ENCODE assay signal across 8 mouse cellular contexts in the genomic region with DNA sequence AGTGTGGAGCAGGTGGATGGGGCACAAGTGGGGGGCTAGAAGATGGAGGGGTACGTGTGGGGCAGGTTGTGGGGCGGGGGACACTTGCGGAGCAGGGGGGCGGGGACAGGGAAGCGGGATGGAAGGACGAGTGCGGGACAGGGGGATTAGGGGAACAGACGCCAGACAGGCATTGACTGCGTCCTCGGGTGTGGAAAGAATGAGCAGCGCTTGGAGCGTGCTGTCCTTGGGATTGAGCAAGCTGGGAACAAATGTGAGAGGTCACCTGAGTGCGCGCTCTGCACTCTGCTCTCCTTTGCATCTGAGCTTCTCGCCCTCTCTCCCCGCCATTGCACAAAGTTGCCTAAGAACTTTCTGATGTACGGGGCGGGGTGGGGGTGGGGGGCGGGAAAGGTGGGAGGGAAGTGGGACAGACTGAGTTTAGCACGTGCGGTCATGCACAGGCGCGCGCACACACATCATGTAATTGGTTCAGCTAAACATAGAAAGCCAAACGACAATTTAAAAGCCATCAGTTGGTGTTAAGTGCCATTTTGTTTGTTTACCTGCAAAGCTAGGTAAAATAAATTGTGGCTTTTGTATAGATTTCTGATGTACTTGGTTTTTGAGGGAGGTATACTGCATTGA. TPM values are rescaled to one million over a fixed set of nuclear protein-coding genes. Genes with fewer than 3 reads are reported as not detected.
DNase-seq lines count a peak whose midpoint lies in the region; ATAC-seq lines count a peak whose summit lies in the region.

No protein-coding gene starts in this region.

- peak overlapping the region; percentile 82 for H3K9ac ChIP-seq in forebrain, embryonic 15.5 days (replicated peaks)
- H3K9ac ChIP-seq in hindbrain, embryonic 16.5 days (ENCODE audit: low read depth, low read length): peak overlapping the region; percentile 89
- H3K9ac ChIP-seq in liver, embryonic 12.5 days: peak overlapping the region; percentile 89

- DNase-seq in cerebellum, adult 9-10 months: peak; percentile 19
- DNase-seq in adrenal gland, adult 8-10 months: peak; percentile 60
- no peak for DNase-seq in cerebellum, postnatal 36 days

- 0% methylated on average over 25 of the region's 25 CpGs for WGBS in forebrain, embryonic 15.5 days
- under 1% methylated on average over 25 of the region's 25 CpGs for WGBS in hindbrain, embryonic 16.5 days
- WGBS in liver, embryonic 12.5 days (ENCODE audit: insufficient replicate concordance): 1% methylated on average over 20 of the region's 25 CpGs

- no peaks in the 10 kb centered on the region for H3K9me3 ChIP-seq in forebrain, embryonic 15.5 days
- H3K9me3 ChIP-seq in hindbrain, embryonic 16.5 days (ENCODE audit: control insufficient read depth, low read length): no peaks in the 10 kb centered on the region
- H3K9me3 ChIP-seq in liver, embryonic 12.5 days (replicated peaks): no peaks in the 10 kb centered on the region

- ATAC-seq in cerebellum, adult (ENCODE audit: insufficient number of reproducible peaks, low FRiP score, low TSS enrichment): no peak
- ATAC-seq in forebrain, embryonic 15.5 days (replicated peaks): peak; percentile 57
- peak; percentile 61 for ATAC-seq in hindbrain, embryonic 16.5 days
- ATAC-seq in liver, embryonic 12.5 days: peak; percentile 36
- ATAC-seq in monocyte, adult 5-6 weeks (replicated peaks; ENCODE audit: insufficient number of reproducible peaks, low FRiP score, low TSS enrichment, poor library complexity, severe bottlenecking): 0 out of 2 replicates have a peak, but pooled peaks have one; percentile 7

- H3K4me2 ChIP-seq in forebrain, embryonic 15.5 days (replicated peaks): peak overlapping the region; percentile 85
- peak overlapping the region; percentile 87 for H3K4me2 ChIP-seq in hindbrain, embryonic 16.5 days (ENCODE audit: low read length)
- H3K4me2 ChIP-seq in liver, embryonic 12.5 days: peak overlapping the region; percentile 97

- peak overlapping the region; percentile 87 for H3K4me3 ChIP-seq in forebrain, embryonic 15.5 days
- peak overlapping the region; percentile 61 for H3K4me3 ChIP-seq in hindbrain, embryonic 16.5 days (ENCODE audit: low read length)
- H3K4me3 ChIP-seq in liver, embryonic 12.5 days: peak overlapping the region; percentile 88

- H3K27me3 ChIP-seq in forebrain, embryonic 15.5 days: no peaks in the 10 kb centered on the region
- no peaks in the 10 kb centered on the region for H3K27me3 ChIP-seq in hindbrain, embryonic 16.5 days (replicated peaks; ENCODE audit: control insufficient read depth, insufficient read depth, low read length)
- peaks cover 5% of the 10 kb centered on the region for H3K27me3 ChIP-seq in liver, embryonic 12.5 days (replicated peaks)

- H3K27ac ChIP-seq in forebrain, embryonic 15.5 days (replicated peaks): peak overlapping the region; percentile 83
- H3K27ac ChIP-seq in hindbrain, embryonic 16.5 days (ENCODE audit: low read depth, low read length): peak overlapping the region; percentile 88
- H3K27ac ChIP-seq in liver, embryonic 12.5 days: peak overlapping the region; percentile 84

- H3K36me3 ChIP-seq in forebrain, embryonic 15.5 days: no peaks in the 10 kb centered on the region
- no peaks in the 10 kb centered on the region for H3K36me3 ChIP-seq in hindbrain, embryonic 16.5 days (ENCODE audit: control insufficient read depth, insufficient read depth, low read length)
- 0 out of 2 replicates have a peak, but pooled peaks cover 3% of the 10 kb centered on the region for H3K36me3 ChIP-seq in liver, embryonic 12.5 days

- peaks cover 13% of the 10 kb centered on the region for H3K4me1 ChIP-seq in forebrain, embryonic 15.5 days
- peaks cover 9% of the 10 kb centered on the region for H3K4me1 ChIP-seq in hindbrain, embryonic 16.5 days (ENCODE audit: control insufficient read depth, insufficient read depth, low read depth, low read length)
- peaks cover 64% of the 10 kb centered on the region for H3K4me1 ChIP-seq in liver, embryonic 12.5 days

RNA-seq across cellular contexts. Expression of gene Pla2g12a, which starts 0.8 kb away (rescaled TPM):
- total RNA-seq in adrenal gland, adult 8-10 months (2022): 10 to 100 TPM; 38.3 to 48.4 (median 42.9) TPM
- 32.2 and 32.3 TPM in 2 replicates for polyA plus RNA-seq in forebrain, embryonic 15.5 days (2015; fragmentation: Nextera tagmentation; extraction: Ambion mirVana)
- 39.2 and 39.8 TPM in 2 replicates for polyA plus RNA-seq in hindbrain, embryonic 16.5 days (2015; fragmentation: Nextera tagmentation; extraction: Ambion mirVana)
- 107 and 112 TPM in 2 replicates for polyA plus RNA-seq in liver, embryonic 12.5 days (2016; fragmentation: Nextera tagmentation; extraction: Ambion mirVana)
- total RNA-seq in monocyte, adult 5-6 weeks (2017): 1.3 to 6.7 TPM (median 4.7 TPM) in 3 replicates

RNA-seq across cellular contexts. Expression of gene Casp6, which starts 22.0 kb away (rescaled TPM):
- total RNA-seq in adrenal gland, adult 8-10 months (2022): 10 to 100 TPM; 42.7 to 54.2 (median 47.8) TPM
- polyA plus RNA-seq in forebrain, embryonic 15.5 days (2015; fragmentation: Nextera tagmentation; extraction: Ambion mirVana): 30.8 and 33.4 TPM in 2 replicates
- 20.8 and 23.1 TPM in 2 replicates for polyA plus RNA-seq in hindbrain, embryonic 16.5 days (2015; fragmentation: Nextera tagmentation; extraction: Ambion mirVana)
- polyA plus RNA-seq in liver, embryonic 12.5 days (2016; fragmentation: Nextera tagmentation; extraction: Ambion mirVana): 43.7 and 46.7 TPM in 2 replicates
- total RNA-seq in monocyte, adult 5-6 weeks (2017): 9.5 to 15.4 TPM (median 11.7 TPM) in 3 replicates

RNA-seq across cellular contexts. Expression of gene Cfi, which starts 43.6 kb away (rescaled TPM):
- total RNA-seq in adrenal gland, adult 8-10 months (2022): not detected
- 0.23 and 0.28 TPM in 2 replicates for polyA plus RNA-seq in forebrain, embryonic 15.5 days (2015; fragmentation: Nextera tagmentation; extraction: Ambion mirVana)
- 0.44 and 0.53 TPM in 2 replicates for polyA plus RNA-seq in hindbrain, embryonic 16.5 days (2015; fragmentation: Nextera tagmentation; extraction: Ambion mirVana)
- polyA plus RNA-seq in liver, embryonic 12.5 days (2016; fragmentation: Nextera tagmentation; extraction: Ambion mirVana): 86.6 and 90.7 TPM in 2 replicates
- not detected in 3 replicates for total RNA-seq in monocyte, adult 5-6 weeks (2017)

RNA-seq across cellular contexts. Expression of gene Gar1, which starts 48.0 kb away (rescaled TPM):
- 10 to 100 TPM; 40.1 to 54.4 (median 47.8) TPM for total RNA-seq in adrenal gland, adult 8-10 months (2022)
- 49.3 and 57.8 TPM in 2 replicates for polyA plus RNA-seq in forebrain, embryonic 15.5 days (2015; fragmentation: Nextera tagmentation; extraction: Ambion mirVana)
- polyA plus RNA-seq in hindbrain, embryonic 16.5 days (2015; fragmentation: Nextera tagmentation; extraction: Ambion mirVana): 37.6 and 39.9 TPM in 2 replicates
- 125 and 131 TPM in 2 replicates for polyA plus RNA-seq in liver, embryonic 12.5 days (2016; fragmentation: Nextera tagmentation; extraction: Ambion mirVana)
- 5.0 to 8.2 TPM (median 5.2 TPM) in 3 replicates for total RNA-seq in monocyte, adult 5-6 weeks (2017)

RNA-seq across cellular contexts. Expression of gene Rrh, which starts 56.9 kb away (rescaled TPM):
- under 1 TPM in 2 of 4 experiments, not detected in 2; 0.08 to 0.18 TPM for total RNA-seq in adrenal gland, adult 8-10 months (2022)
- polyA plus RNA-seq in forebrain, embryonic 15.5 days (2015; fragmentation: Nextera tagmentation; extraction: Ambion mirVana): 0.23 TPM in 1 of 2 replicates, not detected in the other
- 0.16 and 0.18 TPM in 2 replicates for polyA plus RNA-seq in hindbrain, embryonic 16.5 days (2015; fragmentation: Nextera tagmentation; extraction: Ambion mirVana)
- 0.04 TPM in 1 of 2 replicates, not detected in the other for polyA plus RNA-seq in liver, embryonic 12.5 days (2016; fragmentation: Nextera tagmentation; extraction: Ambion mirVana)
- total RNA-seq in monocyte, adult 5-6 weeks (2017): 0.76 TPM in 1 of 3 replicates, not detected in the others

Comparison
In these comparisons a context has a peak if more than half of its experiments do, and no peak if none do; other contexts are left out.
1. DNase-seq: peak in cerebellum, adult 9-10 months (single experiment) and adrenal gland, adult 8-10 months (single experiment); none in cerebellum, postnatal 36 days (0 of 2).
2. RNA of gene Cfi, which starts 43.6 kb away (polyA plus RNA-seq): 86.6 to 90.7 TPM in liver, embryonic 12.5 days; 0.44 to 0.53 TPM in hindbrain, embryonic 16.5 days and 0.23 to 0.28 TPM in forebrain, embryonic 15.5 days; every median in the first group is over 10 times any median in the second.
3. Peak in every context shown above with its lines, with median percentiles within 50 percentile points of each other: H3K27ac ChIP-seq, H3K4me2 ChIP-seq, H3K4me3 ChIP-seq and H3K9ac ChIP-seq.